Mouse (Mus musculus) C2C12 (cell line): ENCODE measurements around the gene Ptprm.

Experiments used
- CEBPB ChIP-seq: IDR thresholded peaks from one replicate; pipeline ENCODE4 v1.6.1; 2011; ENCODE audit warnings: low read depth, mild to moderate bottlenecking, control low read depth, moderate library complexity
- CTCF ChIP-seq: IDR thresholded peaks from one replicate; pipeline ENCODE4 v1.5.1; 2011; ENCODE audit not compliant: control insufficient read depth, insufficient read depth, insufficient read length
- FOSL1 ChIP-seq: IDR thresholded peaks from one replicate; pipeline ENCODE4 v1.8.0; 2011; ENCODE audit warnings: mild to moderate bottlenecking, low read length; ENCODE audit not compliant: poor library complexity, insufficient read depth, severe bottlenecking
- MAX ChIP-seq: IDR thresholded peaks from one replicate; pipeline ENCODE4 v1.6.1; 2011; ENCODE audit warnings: mild to moderate bottlenecking, control low read depth
- MYOD1 ChIP-seq: IDR thresholded peaks from one replicate; pipeline ENCODE4 v1.6.1; 2011; ENCODE audit warnings: low read depth; ENCODE audit not compliant: control insufficient read depth, insufficient read length
- MYOG ChIP-seq: IDR thresholded peaks from one replicate; pipeline ENCODE4 v1.6.1; 2011; ENCODE audit not compliant: control insufficient read depth, insufficient read length; ENCODE audit errors: extremely low read depth
- USF1 ChIP-seq: IDR thresholded peaks from one replicate; pipeline ENCODE4 v1.6.1; 2011; ENCODE audit warnings: low read depth, mild to moderate bottlenecking, control low read depth, moderate library complexity

- TF ChIP-seq CTCF (no peak), MYOD1 (no peak), MAX (no peak), CEBPB (no peak), USF1 (no peak), MYOG (no peak), FOSL1 (no peak)
Measured at GRCm38 (mm10) chr17:66781910-66782309, 572.3 kb downstream of the Ptprm start.
